In genomic region chr8:85661995-85662394, GRCm38 (mm10) we compare ENCODE assay signal across 8 mouse cellular contexts. TPM values are rescaled to one million over a fixed set of nuclear protein-coding genes. Genes with fewer than 3 reads are reported as not detected.
DNase-seq lines count a peak whose midpoint lies in the region; ATAC-seq and TF ChIP-seq lines count a peak whose summit lies in the region.

No protein-coding gene starts in this region.

- H3K4me2 ChIP-seq in forebrain, embryonic 11.5 days (ENCODE audit: low read depth, low read length, severe bottlenecking): no peak overlapping the region
- no peak overlapping the region for H3K4me2 ChIP-seq in forebrain, embryonic 13.5 days
- H3K4me2 ChIP-seq in lung, embryonic 14.5 days: no peak overlapping the region

- no peak for ATAC-seq in forebrain, embryonic 11.5 days (replicated peaks; ENCODE audit: low FRiP score)
- no peak for ATAC-seq in forebrain, embryonic 13.5 days
- peak; percentile 58; the same call in 1 of the 2 replicates for ATAC-seq in lung, embryonic 14.5 days (ENCODE audit: insufficient read depth)

- TF ChIP-seq CTCF in embryonic fibroblast, embryonic 13.5 days (IDR thresholded peaks at IDR 0.05; ENCODE audit: borderline replicate concordance, insufficient read depth, low read length): peak; percentile 55; the same call in 1 of the 2 replicates
- TF ChIP-seq CTCF in lung, embryonic 14.5 days (IDR thresholded peaks at IDR 0.05; ENCODE audit: low read depth): peak; percentile 56

- H3K27me3 ChIP-seq in forebrain, embryonic 11.5 days (ENCODE audit: control insufficient read depth, insufficient read depth, low read length): no peaks in the 10 kb centered on the region
- no peaks in the 10 kb centered on the region for H3K27me3 ChIP-seq in forebrain, embryonic 13.5 days
- H3K27me3 ChIP-seq in lung, embryonic 14.5 days (ENCODE audit: insufficient read depth, low read length): no peaks in the 10 kb centered on the region

- H3K9ac ChIP-seq in forebrain, embryonic 11.5 days (ENCODE audit: low read length): no peak overlapping the region
- H3K9ac ChIP-seq in forebrain, embryonic 13.5 days: no peak overlapping the region
- H3K9ac ChIP-seq in lung, embryonic 14.5 days: no peak overlapping the region

- peak; percentile 68 for DNase-seq in forebrain, embryonic 11.5 days (ENCODE audit: low spot score)
- DNase-seq in 3134 (ENCODE audit: extremely low read depth, insufficient read length, low spot score): peak; percentile 8
- DNase-seq in adrenal gland, postnatal 14 days: peak; percentile 71
- DNase-seq in kidney, postnatal 10 days: peak; percentile 81
- DNase-seq in lung, embryonic 14.5 days: peak; percentile 79
- DNase-seq in spleen, adult 18-20 months: peak; percentile 7 to 60

- no peaks in the 10 kb centered on the region for H3K36me3 ChIP-seq in forebrain, embryonic 11.5 days (ENCODE audit: control insufficient read depth, insufficient read depth, low read length)
- peaks cover 18% of the 10 kb centered on the region for H3K36me3 ChIP-seq in forebrain, embryonic 13.5 days (ENCODE audit: poor library complexity, severe bottlenecking)
- H3K36me3 ChIP-seq in lung, embryonic 14.5 days (ENCODE audit: insufficient read depth): no peaks in the 10 kb centered on the region

- H3K9me3 ChIP-seq in forebrain, embryonic 11.5 days (ENCODE audit: control insufficient read depth, low read length): no peaks in the 10 kb centered on the region
- H3K9me3 ChIP-seq in forebrain, embryonic 13.5 days (replicated peaks): no peaks in the 10 kb centered on the region
- no peaks in the 10 kb centered on the region for H3K9me3 ChIP-seq in lung, embryonic 14.5 days (ENCODE audit: low read depth, low read length)

- TF ChIP-seq POLR2A in embryonic fibroblast, embryonic 13.5 days (IDR thresholded peaks at IDR 0.05; ENCODE audit: low read depth, low read length): no peak

- no peak overlapping the region for H3K4me3 ChIP-seq in forebrain, embryonic 11.5 days (ENCODE audit: low read depth, low read length)
- H3K4me3 ChIP-seq in forebrain, embryonic 13.5 days: no peak overlapping the region
- no peak overlapping the region for H3K4me3 ChIP-seq in embryonic fibroblast, embryonic 13.5 days (ENCODE audit: insufficient read depth, low read length)
- H3K4me3 ChIP-seq in lung, embryonic 14.5 days (ENCODE audit: low read depth, low read length): no peak overlapping the region

- 75% methylated on average over 5 of the region's 5 CpGs for WGBS in forebrain, embryonic 11.5 days
- 74% methylated on average over 5 of the region's 5 CpGs for WGBS in forebrain, embryonic 13.5 days
- WGBS in lung, embryonic 14.5 days: 52% methylated on average over 5 of the region's 5 CpGs

- H3K4me1 ChIP-seq in forebrain, embryonic 11.5 days (replicated peaks; ENCODE audit: control insufficient read depth, insufficient read depth, low read length): no peaks in the 10 kb centered on the region
- no peaks in the 10 kb centered on the region for H3K4me1 ChIP-seq in forebrain, embryonic 13.5 days
- H3K4me1 ChIP-seq in embryonic fibroblast, embryonic 13.5 days (ENCODE audit: control insufficient read depth, insufficient read depth, low read length): no peaks in the 10 kb centered on the region
- no peaks in the 10 kb centered on the region for H3K4me1 ChIP-seq in lung, embryonic 14.5 days (ENCODE audit: insufficient read depth)

- no peak overlapping the region for H3K27ac ChIP-seq in forebrain, embryonic 11.5 days (ENCODE audit: low read depth, low read length)
- no peak overlapping the region for H3K27ac ChIP-seq in forebrain, embryonic 13.5 days
- H3K27ac ChIP-seq in embryonic fibroblast, embryonic 13.5 days (ENCODE audit: insufficient read depth, low read length): no peak overlapping the region
- H3K27ac ChIP-seq in lung, embryonic 14.5 days (ENCODE audit: low read depth): no peak overlapping the region

RNA-seq across cellular contexts. Expression of gene Neto2, which starts 38.7 kb away (rescaled TPM):
- polyA plus RNA-seq in forebrain, embryonic 11.5 days (2014; fragmentation: Nextera tagmentation; extraction: Ambion mirVana): 32.1 and 32.4 TPM in 2 replicates
- polyA plus RNA-seq in forebrain, embryonic 13.5 days (2015; fragmentation: Nextera tagmentation; extraction: Ambion mirVana): 35.2 and 36.8 TPM in 2 replicates
- total RNA-seq in adrenal gland, postnatal 14 days (2021): 6.7 and 7.7 TPM in 2 replicates
- 10.4 and 16.1 TPM in 2 replicates for polyA plus RNA-seq in embryonic fibroblast, embryonic 13.5 days (2011; ENCODE audit: insufficient read length, low read depth, missing spikeins)
- polyA plus RNA-seq in lung, embryonic 14.5 days (2014; fragmentation: Nextera tagmentation; extraction: Ambion mirVana): 10.0 and 10.6 TPM in 2 replicates

Comparison
In these comparisons a context has a peak if more than half of its experiments do, and no peak if none do; other contexts are left out.
1. DNase-seq: peak in every context shown above with its lines; median percentile 81 in kidney, postnatal 10 days; 79 in lung, embryonic 14.5 days; 71 in adrenal gland, postnatal 14 days; 68 in forebrain, embryonic 11.5 days; 34 in spleen, adult 18-20 months; 8 in 3134.